Mouse (Mus musculus) lung, adult 2 months (tissue): Measurements from ENCODE around the gene Afm.

ENCODE experiments used
- CTCF ChIP-seq: fragments of 200-500 bp; IDR thresholded peaks from 2 replicates; pipeline ENCODE4 v1.5.1; 2011; ENCODE audit warnings: mild to moderate bottlenecking, low read length, control low read depth; ENCODE audit not compliant: insufficient read depth
- POLR2A ChIP-seq: fragments of 200-500 bp; IDR thresholded peaks from 2 replicates; pipeline ENCODE4 v1.6.1; 2011; ENCODE audit warnings: low read depth, mild to moderate bottlenecking, control low read depth, low read length, borderline replicate concordance; ENCODE audit errors: extremely low read depth

DNA sequence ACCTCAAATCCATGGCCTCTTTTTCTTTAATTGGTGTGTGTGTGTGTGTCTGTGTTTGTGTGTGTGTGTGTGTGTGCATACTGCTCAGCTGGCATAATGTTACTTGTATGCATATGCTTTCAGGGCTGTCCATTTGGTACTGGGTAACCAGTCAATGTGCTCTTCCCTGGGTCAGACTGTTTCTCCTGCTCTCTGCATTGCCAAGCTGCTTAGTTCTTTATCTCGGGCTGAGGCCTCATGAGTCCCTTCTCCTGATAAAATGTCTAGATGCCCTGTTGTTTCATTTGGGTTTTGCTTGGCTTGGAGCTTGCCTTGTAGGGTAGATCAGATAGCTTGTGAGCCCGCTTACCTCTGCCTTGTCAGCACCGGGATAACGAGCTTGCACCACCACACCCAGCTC is 44.1 kb downstream of the Afm start:
- no peak for TF ChIP-seq CTCF
- TF ChIP-seq POLR2A, result no peak
